Mouse (Mus musculus) embryo, embryonic 9.5 days (tissue): ENCODE data around the gene Tmem196.

Experiments
- DNase-seq: peaks from one replicate; pipeline ENCODE4 v3.0.0-alpha.2; 2017; ENCODE audit errors: extremely low spot score

Gene Tmem196

GRCm38 (mm10) chr12:119945589-119946310 is at the start of gene Tmem196:
Tmem196 (plus strand) TSS chr12:119945822.
- DNase-seq = peak; percentile 62

GRCm38 (mm10) chr12:119946311-119946692 is 680 bp downstream of the Tmem196 start:
- no peak for DNase-seq

- no peak for DNase-seq
Measured at GRCm38 (mm10) chr12:119957041-119957440, 11.4 kb downstream of the Tmem196 start.

- DNase-seq = no peak
Measured at GRCm38 (mm10) chr12:119960730-119961129, 15.1 kb downstream of the Tmem196 start.

- no peak for DNase-seq
Measured at GRCm38 (mm10) chr12:119965373-119965772, 19.8 kb downstream of the Tmem196 start.

GRCm38 (mm10) chr12:119970068-119970467 is 24.4 kb downstream of the Tmem196 start:
- no peak for DNase-seq

- peak; percentile 43 for DNase-seq
Measured at GRCm38 (mm10) chr12:119981731-119982130, 36.1 kb downstream of the Tmem196 start.

GRCm38 (mm10) chr12:119998267-119998666 is 52.6 kb downstream of the Tmem196 start:
- DNase-seq = no peak

- DNase-seq = no peak
Measured at GRCm38 (mm10) chr12:120004280-120004679, 58.7 kb downstream of the Tmem196 start.

GRCm38 (mm10) chr12:120014768-120015167 is 69.1 kb downstream of the Tmem196 start:
- no peak for DNase-seq

- DNase-seq = no peak
Measured at GRCm38 (mm10) chr12:120015201-120015600, 69.6 kb downstream of the Tmem196 start.

- DNase-seq = peak; percentile 49
Measured at GRCm38 (mm10) chr12:120028089-120028959, 82.7 kb downstream of the Tmem196 start.
